In the genomic region with DNA sequence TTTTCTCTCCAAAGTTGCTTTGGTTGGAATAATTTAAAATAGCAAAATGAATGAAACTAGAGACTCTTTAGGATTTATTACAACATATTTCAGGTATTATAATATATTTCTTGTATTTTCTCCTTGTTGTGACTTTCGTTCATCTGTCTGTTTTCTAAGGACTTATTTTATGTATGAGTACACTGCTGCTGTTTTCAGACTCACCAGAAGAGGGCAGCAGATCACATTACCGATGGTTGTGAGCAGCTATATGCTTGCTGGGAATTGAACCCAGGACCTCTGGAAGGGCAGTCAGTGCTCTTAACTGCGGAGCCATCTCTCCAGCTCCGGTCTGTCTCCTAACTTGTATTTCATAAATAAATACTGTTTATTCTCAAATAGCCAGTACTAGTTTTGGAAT, we compare ENCODE assay signal across 14 mouse cellular contexts.
DNase-seq lines count a peak whose midpoint lies in the region; ATAC-seq and TF ChIP-seq lines count a peak whose summit lies in the region.
"Had no signal": no experiment of that assay in that cellular context is flagged by ENCODE, and none has a peak within 500 bp of the region (broad histone marks: within the 10 kb centered on the region; RNA-seq: fewer than 3 reads in every experiment).

No protein-coding gene starts in this region.

- no peak for TF ChIP-seq POLR2A in ES-Bruce4 (IDR thresholded peaks at IDR 0.05; ENCODE audit: insufficient read depth, low read length)

- no peak for TF ChIP-seq EP300 in liver, postnatal 0 days (IDR thresholded peaks at IDR 0.05; ENCODE audit: low read depth)
- no peak for TF ChIP-seq EP300 in ES-Bruce4 (IDR thresholded peaks at IDR 0.05; ENCODE audit: insufficient read depth, low read depth, low read length)

- H3K9me3 ChIP-seq in forebrain, postnatal 0 days (ENCODE audit: low read length) = no peaks in the 10 kb centered on the region
- H3K9me3 ChIP-seq in forebrain, embryonic 14.5 days (replicated peaks; ENCODE audit: control insufficient read depth, low read length) = no peaks in the 10 kb centered on the region
- no peaks in the 10 kb centered on the region for H3K9me3 ChIP-seq in liver, postnatal 0 days (ENCODE audit: low read length)
- H3K9me3 ChIP-seq in liver, embryonic 12.5 days (replicated peaks) = no peaks in the 10 kb centered on the region
- H3K9me3 ChIP-seq in ES-Bruce4 (replicated peaks; ENCODE audit: control insufficient read depth, insufficient read depth, low read length, poor library complexity, severe bottlenecking) = no peaks in the 10 kb centered on the region
- no peaks in the 10 kb centered on the region for H3K9me3 ChIP-seq in midbrain, postnatal 0 days (ENCODE audit: low read length)
- H3K9me3 ChIP-seq: embryonic facial prominence, embryonic 12.5 days; forebrain, embryonic 15.5 days; hindbrain, embryonic 12.5 days had no signal

- H3K27ac ChIP-seq in forebrain, postnatal 0 days (ENCODE audit: low read depth, low read length) = no peak overlapping the region
- H3K27ac ChIP-seq in forebrain, embryonic 14.5 days (ENCODE audit: low read depth, low read length) = no peak overlapping the region
- no peak overlapping the region for H3K27ac ChIP-seq in liver, postnatal 0 days (ENCODE audit: low read depth)
- H3K27ac ChIP-seq in liver, embryonic 12.5 days = no peak overlapping the region
- no peak overlapping the region for H3K27ac ChIP-seq in ES-Bruce4 (ENCODE audit: insufficient read depth, low read length)
- H3K27ac ChIP-seq in midbrain, postnatal 0 days (ENCODE audit: low read depth, low read length) = no peak overlapping the region
- H3K27ac ChIP-seq: embryonic facial prominence, embryonic 12.5 days; forebrain, embryonic 15.5 days; hindbrain, embryonic 12.5 days had no signal

- no peak overlapping the region for H3K9ac ChIP-seq in forebrain, postnatal 0 days
- H3K9ac ChIP-seq in forebrain, embryonic 14.5 days (ENCODE audit: low read length) = no peak overlapping the region
- H3K9ac ChIP-seq in liver, postnatal 0 days (replicated peaks) = no peak overlapping the region
- H3K9ac ChIP-seq in liver, embryonic 12.5 days = no peak overlapping the region
- H3K9ac ChIP-seq in ES-Bruce4 (ENCODE audit: low read depth, poor library complexity, severe bottlenecking) = no peak overlapping the region
- no peak overlapping the region for H3K9ac ChIP-seq in midbrain, postnatal 0 days (replicated peaks; ENCODE audit: low read length, poor library complexity, severe bottlenecking)
- H3K9ac ChIP-seq: embryonic facial prominence, embryonic 12.5 days; forebrain, embryonic 15.5 days; hindbrain, embryonic 12.5 days had no signal

- H3K4me1 ChIP-seq in forebrain, postnatal 0 days (ENCODE audit: insufficient read depth) = no peaks in the 10 kb centered on the region
- H3K4me1 ChIP-seq in forebrain, embryonic 14.5 days (ENCODE audit: control insufficient read depth, insufficient read depth, low read length) = no peaks in the 10 kb centered on the region
- H3K4me1 ChIP-seq in liver, postnatal 0 days (ENCODE audit: insufficient read depth) = no peaks in the 10 kb centered on the region
- H3K4me1 ChIP-seq in liver, embryonic 12.5 days = no peaks in the 10 kb centered on the region
- no peaks in the 10 kb centered on the region for H3K4me1 ChIP-seq in ES-Bruce4 (ENCODE audit: control insufficient read depth, insufficient read depth, low read length)
- H3K4me1 ChIP-seq in midbrain, postnatal 0 days (ENCODE audit: insufficient read depth, low read length) = no peaks in the 10 kb centered on the region
- H3K4me1 ChIP-seq: embryonic facial prominence, embryonic 12.5 days; forebrain, embryonic 15.5 days; hindbrain, embryonic 12.5 days had no signal

- H3K4me2 ChIP-seq in forebrain, postnatal 0 days (ENCODE audit: low read depth) = no peak overlapping the region
- H3K4me2 ChIP-seq in forebrain, embryonic 14.5 days (ENCODE audit: low read length) = no peak overlapping the region
- H3K4me2 ChIP-seq in liver, postnatal 0 days (ENCODE audit: low read depth, low read length) = no peak overlapping the region
- no peak overlapping the region for H3K4me2 ChIP-seq in liver, embryonic 12.5 days
- H3K4me2 ChIP-seq in midbrain, postnatal 0 days (ENCODE audit: low read depth, low read length, poor library complexity, severe bottlenecking) = no peak overlapping the region
- H3K4me2 ChIP-seq: embryonic facial prominence, embryonic 12.5 days; forebrain, embryonic 15.5 days; hindbrain, embryonic 12.5 days had no signal

- ATAC-seq in forebrain, postnatal 0 days = no peak
- no peak for ATAC-seq in forebrain, embryonic 14.5 days
- no peak for ATAC-seq in liver, postnatal 0 days
- no peak for ATAC-seq in liver, embryonic 12.5 days
- ATAC-seq in midbrain, postnatal 0 days (ENCODE audit: low FRiP score) = no peak
- ATAC-seq: forebrain, embryonic 15.5 days; midbrain, embryonic 16.5 days had no signal

- peak; percentile 12; the same call in 1 of the 2 replicates for TF ChIP-seq CTCF in forebrain, postnatal 0 days (IDR thresholded peaks at IDR 0.05; ENCODE audit: low read depth)
- TF ChIP-seq CTCF in liver, postnatal 0 days (IDR thresholded peaks at IDR 0.05; ENCODE audit: low read depth) = peak; percentile 38
- TF ChIP-seq CTCF in ES-Bruce4 (IDR thresholded peaks at IDR 0.05; ENCODE audit: low read depth, low read length) = peak; percentile 15
- TF ChIP-seq CTCF in midbrain, postnatal 0 days (IDR thresholded peaks at IDR 0.05) = no peak

- H3K27me3 ChIP-seq in forebrain, postnatal 0 days (ENCODE audit: insufficient read depth, low read length) = no peaks in the 10 kb centered on the region
- no peaks in the 10 kb centered on the region for H3K27me3 ChIP-seq in forebrain, embryonic 14.5 days (replicated peaks; ENCODE audit: control insufficient read depth, insufficient read depth, low read length)
- H3K27me3 ChIP-seq in liver, postnatal 0 days (ENCODE audit: insufficient read depth, low read length) = no peaks in the 10 kb centered on the region
- H3K27me3 ChIP-seq in liver, embryonic 12.5 days (replicated peaks) = no peaks in the 10 kb centered on the region
- H3K27me3 ChIP-seq in ES-Bruce4 (ENCODE audit: control insufficient read depth, insufficient read depth, low read length, poor library complexity, severe bottlenecking) = no peaks in the 10 kb centered on the region
- H3K27me3 ChIP-seq in midbrain, postnatal 0 days (ENCODE audit: insufficient read depth, low read length) = no peaks in the 10 kb centered on the region
- H3K27me3 ChIP-seq: embryonic facial prominence, embryonic 12.5 days; forebrain, embryonic 15.5 days; hindbrain, embryonic 12.5 days had no signal

- WGBS in forebrain, postnatal 0 days = 74% methylated on average over 4 of the region's 4 CpGs
- 65% methylated on average over 4 of the region's 4 CpGs for WGBS in forebrain, embryonic 14.5 days
- WGBS in liver, postnatal 0 days (ENCODE audit: insufficient replicate concordance) = 65% methylated on average over 4 of the region's 4 CpGs
- WGBS in liver, embryonic 12.5 days (ENCODE audit: insufficient replicate concordance) = 56% methylated on average over 4 of the region's 4 CpGs
- WGBS in midbrain, postnatal 0 days = 68% methylated on average over 4 of the region's 4 CpGs

- H3K4me3 ChIP-seq in forebrain, postnatal 0 days (ENCODE audit: low read depth, low read length) = no peak overlapping the region
- H3K4me3 ChIP-seq in forebrain, embryonic 14.5 days (ENCODE audit: low read depth, low read length) = no peak overlapping the region
- H3K4me3 ChIP-seq in liver, postnatal 0 days (ENCODE audit: low read depth, low read length) = no peak overlapping the region
- H3K4me3 ChIP-seq in liver, embryonic 12.5 days = no peak overlapping the region
- no peak overlapping the region for H3K4me3 ChIP-seq in ES-Bruce4 (ENCODE audit: low read depth, low read length)
- H3K4me3 ChIP-seq in midbrain, postnatal 0 days (ENCODE audit: low read depth, low read length) = no peak overlapping the region
- H3K4me3 ChIP-seq: embryonic facial prominence, embryonic 12.5 days; forebrain, embryonic 15.5 days; hindbrain, embryonic 12.5 days had no signal

- H3K36me3 ChIP-seq in forebrain, postnatal 0 days (ENCODE audit: insufficient read depth) = no peaks in the 10 kb centered on the region
- no peaks in the 10 kb centered on the region for H3K36me3 ChIP-seq in forebrain, embryonic 14.5 days (ENCODE audit: control insufficient read depth, insufficient read depth, low read length)
- H3K36me3 ChIP-seq in liver, postnatal 0 days (replicated peaks; ENCODE audit: insufficient read depth, low read length) = no peaks in the 10 kb centered on the region
- no peaks in the 10 kb centered on the region for H3K36me3 ChIP-seq in liver, embryonic 12.5 days
- no peaks in the 10 kb centered on the region for H3K36me3 ChIP-seq in ES-Bruce4 (ENCODE audit: control insufficient read depth, insufficient read depth, low read length, poor library complexity, severe bottlenecking)
- H3K36me3 ChIP-seq in midbrain, postnatal 0 days (ENCODE audit: insufficient read depth, low read length) = no peaks in the 10 kb centered on the region
- H3K36me3 ChIP-seq: embryonic facial prominence, embryonic 12.5 days; forebrain, embryonic 15.5 days; hindbrain, embryonic 12.5 days had no signal

- no peak for DNase-seq in forebrain, postnatal 0 days
- DNase-seq in forebrain, embryonic 14.5 days (ENCODE audit: low spot score) = no peak
- DNase-seq in liver, postnatal 0 days = no peak
- DNase-seq in embryo, embryonic 10.5 days (ENCODE audit: low spot score) = peak; percentile 29
- no peak for DNase-seq in midbrain, postnatal 0 days (ENCODE audit: low spot score)
- no peak for DNase-seq in T-cell, adult 2 months (ENCODE audit: low spot score)
- DNase-seq: adrenal gland, adult 8-10 months; cerebellum, adult 11 months had no signal
